Mouse (Mus musculus) mature B cell (primary cell): Measurements from ENCODE around the gene Gm17027.
"Not testable (repeated sequence)": the region's sequence is repeated elsewhere in the genome, so short reads cannot be mapped to it uniquely, and the experiment has no call there.

Source experiments
- in situ Hi-C: fragments of 300-500 bp; cut with MboI; formaldehyde crosslinking; loops from 2 replicates; pipeline ENCODE4 v1.14.3; 2019

Gene Gm17027

DNA sequence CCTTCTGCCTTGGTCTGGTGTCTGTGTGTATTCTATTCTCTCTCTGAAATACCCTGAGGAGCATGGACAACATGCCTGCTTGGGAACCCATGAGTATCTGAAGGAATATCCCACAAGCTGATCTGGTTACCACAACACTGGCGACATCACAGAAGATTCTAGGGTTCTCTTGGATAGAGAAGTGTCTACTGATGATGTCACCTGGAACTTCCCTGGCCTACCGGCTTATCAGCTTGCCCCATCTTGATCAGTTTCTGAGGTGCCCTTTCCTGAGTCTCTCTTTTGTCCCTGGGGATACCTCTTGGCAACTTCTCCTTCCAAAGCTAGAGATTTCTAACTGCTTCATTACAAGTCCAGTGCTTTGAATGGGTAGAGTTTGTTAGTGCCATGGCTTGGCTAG lies at the start of gene Gm17027:
Gene Gm17027, minus strand, starts transcription at position 101 of the 400 bp plus-strand sequence.
- in situ Hi-C loops = not testable (repeated sequence)

DNA sequence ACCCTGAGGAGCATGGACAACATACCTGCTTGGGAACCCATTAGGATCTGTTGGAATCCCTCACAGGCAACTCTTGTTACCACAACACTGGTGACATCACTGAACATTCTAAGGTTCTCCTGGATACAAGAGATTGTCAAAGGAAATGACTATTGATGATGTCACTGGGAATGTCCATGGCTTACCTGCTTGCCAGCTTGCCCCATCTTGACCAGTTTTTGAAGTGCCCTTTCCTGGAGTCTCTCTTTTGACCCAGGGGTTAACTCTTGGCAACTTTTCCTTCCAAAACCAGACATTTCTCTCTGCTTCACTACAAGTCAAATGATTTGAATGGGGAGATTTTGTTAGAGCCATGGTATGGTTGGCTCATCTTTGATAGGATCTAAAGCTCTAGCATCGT lies 28.3 kb upstream of the Gm17027 start, which contains the start of gene Gm3573:
Gene Gm3573, minus strand, starts transcription at position 101 of the 400 bp plus-strand sequence.
- in situ Hi-C loops = not testable (repeated sequence)

DNA sequence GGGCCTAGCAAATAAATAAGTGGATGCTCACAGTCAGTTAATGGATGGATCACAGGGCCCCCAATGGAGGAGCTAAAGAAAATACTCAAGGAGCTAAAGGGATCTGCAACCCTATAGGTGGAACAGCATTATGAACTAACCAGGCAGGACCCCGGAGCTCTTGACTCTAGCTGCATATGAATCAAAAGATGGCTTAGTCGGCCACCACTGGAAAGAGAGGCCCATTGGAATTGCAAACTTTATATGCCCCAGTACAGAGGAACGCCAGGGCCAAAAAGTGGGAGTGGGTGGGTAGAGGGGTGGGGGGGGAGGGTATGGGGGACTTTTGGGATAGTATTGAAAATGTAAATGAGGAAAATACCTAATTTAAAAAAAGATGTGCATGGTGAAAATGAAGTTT lies 21.5 kb upstream of the Gm17027 start:
- in situ Hi-C loops = not testable (repeated sequence)

DNA sequence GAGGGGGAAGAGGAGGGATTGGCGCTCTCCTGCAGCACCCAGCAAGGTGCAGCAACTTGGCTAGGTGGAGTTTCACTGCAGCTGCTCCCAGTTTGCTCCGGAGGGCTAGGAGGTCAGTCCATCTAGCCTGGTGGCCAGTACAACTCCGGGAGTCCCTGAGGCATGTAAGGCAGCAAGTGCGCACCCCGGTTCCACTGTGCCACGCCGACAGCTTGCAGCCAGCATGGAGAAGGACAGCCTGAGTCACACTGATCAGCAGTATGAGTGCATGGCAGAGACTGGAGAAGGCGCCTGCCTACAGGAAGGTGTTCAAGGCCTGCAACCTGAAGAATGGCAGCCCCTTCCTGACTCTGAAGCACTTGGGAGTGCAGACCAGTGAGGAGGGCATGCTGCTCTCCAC lies 27.9 kb downstream of the Gm17027 start:
- in situ Hi-C loops = not testable (repeated sequence)

DNA sequence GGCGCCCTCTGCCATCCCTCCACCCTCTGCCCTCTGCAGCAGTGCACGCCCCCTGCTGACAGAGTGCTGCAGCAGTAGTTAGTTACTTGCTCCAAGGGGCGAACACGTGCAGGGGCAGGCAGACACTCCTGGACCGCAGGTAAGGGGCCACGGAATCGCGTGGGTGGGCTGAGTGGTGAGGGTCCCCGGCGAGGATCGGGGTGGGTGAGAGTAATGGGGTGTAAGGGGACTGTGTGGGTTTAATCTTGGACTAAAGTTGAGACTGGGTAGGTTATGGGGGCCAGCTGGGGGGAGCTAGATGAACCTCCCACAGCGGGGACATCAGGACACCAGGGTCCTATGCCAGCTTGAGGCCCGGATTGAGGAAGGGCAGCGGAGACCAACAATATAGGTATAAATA lies 28.6 kb downstream of the Gm17027 start:
- in situ Hi-C loops = not testable (repeated sequence)

DNA sequence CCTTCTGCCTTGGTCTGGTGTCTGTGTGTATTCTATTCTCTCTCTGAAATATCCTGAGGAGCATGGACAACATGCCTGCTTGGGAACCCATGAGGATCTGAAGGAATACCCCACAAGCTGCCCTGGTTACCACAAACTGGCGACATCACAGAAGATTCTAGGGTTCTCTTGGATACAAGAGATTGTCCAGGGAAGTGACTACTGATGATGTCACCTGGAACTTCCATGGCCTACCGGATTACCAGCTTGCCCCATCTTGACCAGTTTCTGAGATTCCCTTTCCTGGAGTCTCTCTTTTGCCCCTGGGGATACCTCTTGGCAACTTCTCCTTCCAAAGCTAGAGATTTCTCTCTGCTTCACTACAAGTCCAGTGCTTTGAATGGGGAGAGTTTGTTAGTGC lies 45.2 kb downstream of the Gm17027 start, which contains the start of gene Gm7951:
Gene Gm7951, minus strand, starts transcription at position 101 of the 400 bp plus-strand sequence.
- in situ Hi-C loops = not testable (repeated sequence)
